Mouse (Mus musculus) thymus, postnatal 14 days (tissue): ENCODE measurements at regions not wholly inside any gene's neighbourhood (a gene's known extent, or its start where the extent isn't known, plus 50 kb on each side); places are given as distances from the start of the nearest gene placed in this dataset.

ENCODE experiments used
- DNase-seq: peaks from one replicate; pipeline ENCODE4 v3.0.0; 2021

GRCm38 (mm10) chr3:143674855-143675254 is 530.2 kb downstream of the Lmo4 start:
- no peak for DNase-seq

- no peak for DNase-seq
Measured at GRCm38 (mm10) chr3:143674446-143674845, 530.6 kb downstream of the Lmo4 start.

- DNase-seq = no peak
Measured at GRCm38 (mm10) chr3:143662041-143662685, 542.9 kb downstream of the Lmo4 start.

DNA sequence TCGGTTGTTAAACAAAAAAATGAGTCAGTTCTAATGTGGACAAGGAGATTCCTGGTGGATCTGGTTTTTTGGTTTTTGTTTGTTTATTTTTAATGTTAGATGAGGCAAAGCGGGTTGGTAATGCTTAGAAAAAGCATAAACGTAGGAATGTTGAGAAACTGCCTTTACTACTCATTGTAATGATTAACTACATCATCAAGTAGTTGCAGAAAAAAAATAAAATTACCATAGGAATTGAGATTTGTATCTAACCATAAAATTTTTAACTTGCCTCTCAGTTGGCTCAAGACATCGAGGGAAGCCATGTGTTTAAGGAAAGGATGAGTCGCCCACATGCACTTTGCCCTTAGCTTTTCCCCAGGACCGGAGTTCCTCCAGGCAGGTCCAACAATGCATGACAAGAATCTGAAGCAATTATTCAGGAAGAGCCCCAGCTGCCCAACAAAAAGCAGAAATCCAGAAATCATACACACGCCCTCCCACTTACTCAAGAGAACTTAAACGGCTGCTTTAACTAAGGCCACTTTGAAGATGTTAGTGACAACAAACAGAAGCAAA is 545.5 kb downstream of the Lmo4 start:
- DNase-seq = no peak

GRCm38 (mm10) chr3:143647237-143647636 is 557.8 kb downstream of the Lmo4 start:
- no peak for DNase-seq

GRCm38 (mm10) chr3:143646836-143647235 is 558.2 kb downstream of the Lmo4 start:
- DNase-seq = peak; percentile 64

- DNase-seq = no peak
Measured at GRCm38 (mm10) chr3:143633036-143633435, 572.0 kb downstream of the Lmo4 start.

DNA sequence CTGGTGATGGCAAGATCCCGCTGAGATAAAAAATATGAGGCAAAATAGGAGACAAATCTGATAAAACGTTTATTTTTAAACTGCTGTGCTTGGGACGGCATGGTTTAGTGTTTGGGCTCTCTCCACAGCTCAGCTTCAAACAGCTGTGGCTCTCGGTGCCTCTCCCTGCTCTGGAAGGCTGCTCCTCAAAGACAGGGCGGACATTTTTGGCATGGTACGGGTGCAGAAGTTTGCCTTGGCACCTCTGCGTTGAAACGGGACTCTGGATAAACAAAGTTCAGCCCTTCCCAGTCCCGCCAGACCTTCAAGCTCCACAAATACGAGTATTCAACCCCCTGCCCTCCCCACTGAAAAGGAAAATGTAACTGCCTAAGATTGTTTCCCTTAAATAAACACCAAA is 573.8 kb downstream of the Lmo4 start:
- no peak for DNase-seq

GRCm38 (mm10) chr3:143624906-143625305 is 580.1 kb downstream of the Lmo4 start:
- DNase-seq = no peak

DNA sequence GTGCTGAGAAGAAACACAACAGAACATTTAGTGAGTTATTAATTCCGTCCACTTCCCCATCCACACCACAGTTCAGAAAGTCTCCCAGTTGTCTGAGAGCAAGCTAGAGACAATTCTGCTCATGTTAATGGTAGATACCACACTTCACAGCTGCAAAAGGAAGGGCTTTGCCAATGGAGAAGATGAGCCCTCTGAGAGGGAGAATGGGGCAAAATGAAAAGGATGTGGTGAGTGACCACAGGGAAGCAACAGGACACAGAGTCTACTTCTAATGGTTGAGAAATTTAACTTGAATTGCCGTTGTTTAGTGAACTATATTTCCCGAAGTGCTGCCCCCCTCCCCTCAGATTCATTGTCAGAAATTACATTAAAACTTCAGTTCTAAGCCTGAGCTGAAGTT is 582.7 kb downstream of the Lmo4 start:
- no peak for DNase-seq

DNA sequence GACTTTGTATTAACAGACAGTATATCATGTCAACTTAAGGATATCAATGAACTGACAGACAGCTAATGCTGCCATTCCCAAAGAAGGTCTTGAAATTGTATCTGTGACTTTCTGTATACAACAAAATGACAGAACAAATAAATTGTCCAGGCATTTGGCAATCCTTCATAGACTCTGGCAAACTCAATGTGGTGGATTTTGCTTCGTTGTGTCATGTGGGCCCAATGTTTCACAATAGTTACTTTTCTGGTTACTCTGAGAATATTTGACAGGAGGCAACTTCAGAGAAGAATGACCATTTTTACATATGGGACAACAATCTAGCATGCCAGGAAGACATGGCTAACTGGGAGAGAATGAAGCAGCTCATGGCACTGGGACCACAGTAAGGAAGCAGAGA is 585.9 kb downstream of the Lmo4 start:
- no peak for DNase-seq

DNA sequence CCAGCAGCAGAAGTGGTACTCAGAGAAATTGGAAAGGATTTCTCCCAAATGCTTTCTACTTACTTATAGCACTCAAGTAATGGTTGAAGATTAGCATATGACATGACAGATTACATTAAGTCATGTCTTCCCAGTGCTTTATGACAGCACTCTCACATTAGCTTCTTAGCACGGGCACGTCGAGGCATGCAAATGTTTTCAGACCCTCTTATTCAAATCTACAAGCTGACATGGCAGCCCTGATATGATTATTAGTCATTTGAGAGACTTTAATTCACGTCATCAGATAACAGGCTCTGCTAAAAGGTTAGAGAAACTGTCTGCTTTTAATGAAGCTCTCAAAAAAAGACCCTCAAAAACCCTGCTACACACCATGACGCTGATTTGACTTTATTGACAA is 590.1 kb downstream of the Lmo4 start:
- DNase-seq = no peak

DNA sequence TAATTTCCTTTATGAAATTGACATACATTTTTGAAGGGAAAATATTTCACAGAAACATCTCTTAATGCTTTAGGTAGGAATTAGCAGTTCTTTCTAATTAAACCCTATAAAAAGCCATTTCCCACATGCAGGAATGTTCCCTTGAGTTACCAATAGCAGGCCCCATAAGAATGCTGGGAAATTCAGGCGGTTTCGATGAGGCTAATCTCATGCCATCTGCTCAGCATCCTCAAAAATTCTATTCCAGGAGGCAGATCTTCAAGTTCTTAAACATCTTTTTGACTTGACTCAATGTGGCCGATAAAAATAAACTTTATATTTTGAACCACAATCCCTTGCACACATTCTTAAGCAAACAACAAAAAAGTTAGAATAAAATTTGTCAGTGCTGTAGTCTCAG is 591.0 kb downstream of the Lmo4 start:
- DNase-seq = no peak

GRCm38 (mm10) chr3:143609673-143610072 is 595.3 kb downstream of the Lmo4 start:
- no peak for DNase-seq

DNA sequence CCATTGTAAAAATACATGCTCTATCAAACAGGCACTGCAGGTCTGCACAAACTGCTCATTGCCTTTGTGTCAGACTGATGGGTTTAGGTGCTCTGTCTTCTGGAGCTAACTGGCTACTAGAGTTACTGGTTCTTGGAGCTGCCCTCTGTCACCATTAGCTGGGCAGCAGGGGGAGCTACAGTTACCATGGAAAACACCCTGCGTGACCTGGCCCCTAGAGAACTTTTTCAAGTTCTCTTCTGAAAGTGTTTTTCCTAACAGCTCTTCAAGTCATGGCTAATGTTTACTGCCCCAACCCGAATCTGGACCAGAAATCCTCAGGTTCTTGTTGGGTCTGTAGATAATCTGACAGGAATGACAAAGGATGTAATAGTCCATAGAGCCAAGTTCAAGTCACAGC is 605.9 kb downstream of the Lmo4 start:
- peak; percentile 80 for DNase-seq

- DNase-seq = no peak
Measured at GRCm38 (mm10) chr3:143596949-143597593, 607.9 kb downstream of the Lmo4 start.

DNA sequence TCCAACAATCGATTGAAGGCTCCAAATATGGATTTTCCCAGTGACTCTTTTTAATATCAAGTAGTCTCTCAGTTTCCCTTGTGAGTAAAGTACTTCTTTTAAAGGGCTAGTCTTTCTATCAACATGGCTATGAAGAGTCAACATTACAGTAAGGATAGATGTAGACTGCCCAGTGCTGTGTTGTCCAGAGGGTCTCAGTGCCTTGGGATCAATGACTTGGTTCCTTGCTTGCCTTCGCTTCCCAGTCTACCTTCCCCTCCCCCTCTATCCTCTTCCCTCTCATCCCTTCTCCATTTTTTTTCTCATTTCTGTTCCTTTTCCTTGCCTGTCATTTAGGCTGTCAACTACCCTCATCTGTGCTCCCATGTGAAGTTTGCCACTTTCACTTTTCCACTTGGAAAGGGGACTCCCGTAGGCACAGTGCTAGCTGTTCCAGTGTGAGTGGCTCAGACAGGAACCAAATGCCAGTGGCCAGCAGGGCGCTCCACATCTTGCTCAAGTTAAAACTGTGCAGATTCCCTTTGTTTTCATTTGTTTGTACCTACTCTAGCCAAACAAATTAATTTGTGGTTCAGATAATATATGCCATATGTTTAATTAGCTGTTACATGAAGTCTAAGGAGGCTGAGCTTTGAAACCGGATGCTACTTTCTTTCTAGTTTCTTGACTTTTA is 608.9 kb downstream of the Lmo4 start:
- DNase-seq = no peak

DNA sequence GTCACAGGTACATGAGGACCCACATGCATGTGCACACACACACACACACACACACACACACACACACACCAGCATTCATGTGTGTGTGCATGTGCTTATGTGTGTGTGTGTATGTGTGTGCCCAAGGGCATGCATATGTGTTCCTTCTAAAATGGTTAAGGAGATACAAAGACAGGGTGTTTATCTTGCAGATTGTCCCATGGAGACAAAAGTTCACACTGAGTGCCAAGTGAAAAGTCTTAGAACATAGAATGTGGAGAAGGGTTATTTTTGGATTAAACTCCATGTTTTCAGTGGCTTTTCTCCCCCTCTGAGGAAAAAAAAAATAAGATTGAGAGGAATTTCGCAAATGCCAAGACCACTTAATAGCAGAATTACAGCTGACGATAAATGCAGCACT is 609.9 kb downstream of the Lmo4 start:
- DNase-seq = no peak

DNA sequence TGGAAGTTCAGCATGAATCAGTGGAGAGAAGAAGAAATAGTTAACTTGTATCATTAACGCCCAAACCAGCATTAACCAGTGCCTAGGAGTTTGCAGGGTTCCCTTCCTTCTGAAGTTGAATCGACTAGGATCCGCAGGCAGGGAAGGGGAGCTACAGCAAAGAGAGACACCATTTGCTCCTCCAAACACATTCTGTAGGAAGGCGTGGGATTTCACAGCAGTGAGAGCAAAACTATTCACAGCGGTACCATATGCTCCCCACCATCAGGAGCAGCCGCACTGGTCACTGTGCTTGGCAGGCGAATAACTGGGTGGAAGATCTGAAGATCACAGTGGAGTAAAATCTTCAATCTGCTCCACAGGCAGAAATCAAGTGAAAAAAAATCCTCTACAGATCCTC is 610.3 kb downstream of the Lmo4 start:
- no peak for DNase-seq

DNA sequence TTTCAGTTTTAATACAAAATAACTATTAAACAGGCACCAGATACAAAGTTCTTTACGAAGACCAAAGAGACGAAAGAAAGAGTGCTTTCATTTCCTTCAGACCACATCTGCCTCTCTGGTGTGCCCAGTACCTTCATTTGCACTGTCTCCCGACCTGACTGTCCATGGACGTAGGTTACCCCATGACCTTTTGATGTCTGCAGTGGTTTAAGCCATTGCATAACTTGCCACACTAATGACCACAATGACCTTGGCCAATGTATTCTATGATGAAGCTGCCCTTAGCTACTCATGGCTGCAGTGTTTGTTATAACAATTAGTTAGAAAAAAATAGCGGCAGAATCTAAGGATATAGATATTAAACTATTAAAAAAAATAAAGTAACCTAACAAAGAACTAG is 618.4 kb downstream of the Lmo4 start:
- DNase-seq = no peak

GRCm38 (mm10) chr3:143584692-143585603 is 620.1 kb downstream of the Lmo4 start:
- DNase-seq = no peak

DNA sequence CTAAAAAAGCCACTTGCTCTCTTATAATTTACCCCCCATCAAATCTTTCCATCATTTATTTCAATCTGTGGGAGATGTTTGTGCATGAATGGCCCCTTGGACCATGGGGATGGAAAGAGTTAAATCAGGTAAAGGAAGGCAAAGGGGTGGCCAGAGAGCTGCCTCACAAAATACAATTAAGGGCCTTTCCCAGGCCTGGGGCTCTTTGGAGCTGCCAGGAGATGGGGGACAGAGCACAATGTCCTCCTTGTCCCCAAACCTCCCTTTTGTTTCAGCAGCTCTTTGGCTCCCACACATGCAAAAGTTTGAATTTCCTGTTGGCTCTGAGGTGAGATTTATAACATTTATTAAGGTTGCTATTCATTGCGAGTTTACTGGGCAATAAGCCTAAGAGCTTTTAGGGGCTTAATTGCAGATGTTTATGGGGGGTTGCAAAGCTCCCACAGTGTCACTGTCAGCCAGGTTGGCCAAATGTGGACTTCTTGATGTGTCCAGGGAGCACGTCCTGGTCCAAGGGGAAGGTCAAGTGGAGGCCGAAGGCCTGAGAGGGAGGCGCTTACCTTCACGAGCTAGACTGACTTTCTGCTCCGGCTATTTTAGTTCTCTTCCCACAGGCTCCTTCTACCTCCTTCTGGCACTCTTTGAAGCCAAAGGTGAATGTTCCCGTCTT is 628.5 kb downstream of the Lmo4 start:
- DNase-seq = no peak
